Mouse (Mus musculus): Measurements from ENCODE around the gene Sirt2.

Gene Sirt2

GRCm38 (mm10) chr7:28830981-28831380 is 64.4 kb downstream of the Sirt2 start:
- ATAC-seq (ENCODE audit: insufficient number of reproducible peaks, low FRiP score, low TSS enrichment) = no peak

GRCm38 (mm10) chr7:28831411-28832125 is 65.0 kb downstream of the Sirt2 start:
- ATAC-seq (ENCODE audit: insufficient number of reproducible peaks, low FRiP score, low TSS enrichment) = no peak

- ATAC-seq (ENCODE audit: insufficient number of reproducible peaks, low FRiP score, low TSS enrichment) = no peak
These were observed 65.6 kb downstream of the Sirt2 start for GRCm38 (mm10) chr7:28832137-28832536.

DNA sequence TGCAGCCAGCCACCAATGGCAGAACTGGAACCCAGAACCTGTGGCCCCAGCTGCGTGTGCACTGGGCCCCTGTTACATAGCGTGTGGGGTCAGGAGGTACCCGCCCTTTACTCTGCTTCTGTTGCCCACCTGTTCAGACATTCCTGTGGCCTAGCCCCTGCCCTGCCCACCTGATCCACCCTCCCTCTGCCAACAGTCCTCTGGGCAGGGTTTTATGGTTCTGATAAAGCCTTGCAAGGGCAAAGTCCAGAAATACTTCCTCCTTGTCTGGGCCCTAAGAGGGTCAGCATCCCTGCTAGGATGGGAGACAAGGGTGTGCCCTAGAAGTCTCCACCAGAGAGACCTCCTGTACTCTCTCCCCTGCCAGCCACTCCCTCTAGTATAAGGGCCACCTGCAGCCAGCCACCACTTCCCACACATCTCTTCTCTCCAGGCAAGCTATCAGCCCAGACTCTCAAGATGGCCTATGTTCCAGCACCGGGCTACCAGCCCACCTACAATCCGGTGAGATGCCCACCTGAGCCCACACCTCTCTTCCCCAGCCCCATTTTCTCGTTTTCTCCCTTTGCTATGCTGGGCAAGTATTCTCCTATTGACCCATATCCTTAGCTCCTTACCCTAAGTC is 67.3 kb downstream of the Sirt2 start, which contains the start of gene Lgals4:
TSS of gene Lgals4 (plus strand) at position 132 of the 625 bp plus-strand sequence.
- ATAC-seq (ENCODE audit: insufficient number of reproducible peaks, low FRiP score, low TSS enrichment) = no peak

DNA sequence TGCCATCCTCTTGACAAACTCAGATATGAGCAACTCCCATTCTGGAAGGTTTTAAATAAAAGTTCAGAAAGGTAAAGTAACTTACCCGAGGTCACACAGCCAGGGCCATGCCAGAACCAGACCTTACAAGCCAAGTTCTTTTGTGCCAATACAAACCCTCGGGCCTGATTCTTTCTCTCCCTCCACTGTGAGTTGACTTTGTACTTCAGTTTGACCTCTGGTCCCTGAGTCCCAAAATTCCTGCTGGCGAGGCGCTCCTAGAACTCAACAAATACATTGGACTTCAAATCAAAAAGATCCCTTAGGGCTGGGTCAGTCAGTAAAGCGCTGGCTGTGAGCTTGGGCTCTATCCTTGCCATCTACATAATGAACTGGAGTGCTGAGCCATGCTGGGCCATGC is 70.4 kb downstream of the Sirt2 start:
- ATAC-seq (ENCODE audit: insufficient number of reproducible peaks, low FRiP score, low TSS enrichment) = no peak
